Mouse (Mus musculus): ENCODE results near the gene Spast.
"Not testable (repeated sequence)": the region's sequence is repeated elsewhere in the genome, so short reads cannot be mapped to it uniquely, and the experiment has no call there.

The Spast gene

DNA sequence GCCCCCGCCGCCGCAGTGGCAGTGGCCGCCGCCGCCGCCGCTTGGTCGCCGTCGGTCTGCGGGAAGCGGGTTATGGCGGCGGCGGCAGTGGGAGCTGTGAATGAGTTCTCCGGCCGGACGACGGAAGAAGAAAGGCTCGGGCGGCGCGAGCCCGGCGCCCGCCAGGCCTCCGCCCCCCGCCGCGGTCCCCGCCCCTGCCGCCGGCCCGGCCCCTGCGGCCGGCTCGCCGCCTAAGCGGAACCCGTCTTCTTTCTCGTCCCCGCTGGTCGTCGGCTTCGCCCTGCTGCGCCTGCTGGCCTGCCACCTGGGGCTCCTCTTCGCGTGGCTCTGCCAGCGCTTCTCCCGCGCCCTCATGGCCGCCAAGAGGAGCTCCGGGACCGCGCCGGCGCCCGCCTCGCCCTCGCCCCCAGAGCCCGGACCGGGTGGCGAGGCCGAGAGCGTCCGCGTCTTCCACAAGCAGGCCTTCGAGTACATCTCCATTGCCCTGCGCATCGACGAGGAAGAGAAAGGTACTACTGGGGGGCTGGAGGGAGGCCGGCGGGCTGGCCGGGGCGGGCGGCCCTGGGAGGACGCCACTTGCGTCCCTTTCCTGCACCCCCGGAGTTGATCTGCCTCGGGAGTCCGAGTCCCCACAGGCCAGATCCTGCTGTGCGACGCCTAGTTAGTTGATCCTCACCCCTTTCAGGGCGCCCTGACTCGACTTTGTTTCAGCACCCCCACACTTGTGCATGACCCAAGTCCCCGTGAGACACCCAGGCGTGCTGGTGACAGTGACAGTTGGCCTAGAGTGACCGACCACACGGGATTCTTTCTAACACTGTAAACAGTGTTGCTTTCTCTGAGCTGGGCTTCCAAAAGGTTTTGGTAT is at the start of gene Spast:
TSS of gene Spast (plus strand) at position 51 of the 868 bp plus-strand sequence.
- in situ Hi-C loops (cut with MboI; ENCODE audit: low pct_unique_long_range_greater_than_20kb in 1 of 2, low sequenced_read_pairs in 2 of 2, unreplicated experiment in 1 of 2) = no loop called here

DNA sequence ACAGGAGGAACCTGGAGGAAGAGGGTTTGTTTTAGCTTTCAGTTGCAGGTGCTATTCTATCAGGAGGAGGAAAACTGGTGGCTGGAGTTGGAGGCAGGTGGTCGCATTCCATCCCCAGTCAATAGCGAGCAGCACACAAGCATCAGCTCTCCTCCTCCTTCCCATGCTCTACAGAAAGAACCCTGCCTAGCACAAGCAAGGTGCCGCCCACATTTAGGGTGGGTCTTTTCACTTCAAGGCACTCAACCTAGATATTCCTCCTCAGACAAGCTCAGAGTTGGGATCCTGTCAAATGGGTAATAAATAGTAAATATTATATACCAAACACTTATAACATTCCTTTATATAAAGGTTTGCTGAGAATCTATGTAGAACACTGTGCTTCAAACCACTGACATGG is 48.6 kb upstream of the Spast start:
- in situ Hi-C loops (cut with MboI; ENCODE audit: low pct_unique_long_range_greater_than_20kb in 1 of 2, low sequenced_read_pairs in 2 of 2, unreplicated experiment in 1 of 2) = no loop called here

DNA sequence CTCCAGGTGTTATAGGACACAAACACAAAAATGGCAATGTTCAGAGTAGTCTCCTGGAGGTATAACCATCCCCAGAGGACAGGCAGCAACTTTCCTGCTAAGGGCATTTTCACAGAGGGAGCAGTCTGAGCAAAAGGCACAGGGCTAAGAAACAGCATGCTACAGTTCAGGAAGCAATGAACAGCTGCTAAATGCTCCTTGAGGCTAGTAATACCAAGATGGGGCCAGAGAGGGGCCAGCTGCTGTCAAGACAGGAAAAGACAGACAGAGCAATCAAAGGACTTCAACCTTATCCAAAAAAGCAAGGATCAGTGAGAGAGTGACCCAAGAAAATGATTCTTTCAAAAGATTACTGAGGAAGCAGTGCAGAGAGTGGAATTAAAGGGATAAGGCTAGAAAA is 47.9 kb upstream of the Spast start:
- in situ Hi-C loops (cut with MboI; ENCODE audit: low pct_unique_long_range_greater_than_20kb in 1 of 2, low sequenced_read_pairs in 2 of 2, unreplicated experiment in 1 of 2) = no loop called here

DNA sequence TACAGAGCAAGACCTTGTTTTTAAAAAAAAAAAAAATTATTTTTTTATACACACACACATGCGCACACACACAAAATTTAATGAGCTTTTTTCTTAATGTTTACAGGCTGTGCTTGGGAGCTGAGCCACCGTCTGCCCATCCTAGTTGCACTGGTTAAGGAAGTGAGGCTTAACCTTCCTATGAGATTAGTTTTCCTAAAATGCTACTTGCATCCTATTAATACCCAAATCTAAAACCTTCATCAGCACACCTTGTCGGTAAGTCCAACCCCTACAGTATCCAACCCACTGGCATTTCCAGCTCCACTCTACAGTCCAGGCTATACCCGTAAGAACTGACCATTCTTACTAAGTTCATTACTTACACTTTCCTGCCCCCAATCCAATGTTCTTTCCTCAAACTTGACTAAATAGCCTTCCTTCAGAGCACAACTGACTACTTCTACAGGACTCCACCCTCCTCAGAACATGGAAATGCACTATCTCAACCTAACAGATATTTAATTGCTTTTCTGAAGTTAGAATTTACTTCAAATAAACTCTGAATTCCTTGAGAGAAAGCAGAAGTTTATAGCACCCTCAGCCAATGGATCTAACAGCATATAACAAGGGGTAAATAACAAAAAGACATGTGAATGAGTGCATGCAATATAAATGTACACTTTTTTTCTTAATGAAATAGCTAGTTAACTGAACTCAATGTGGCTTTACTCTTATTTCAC is 47.0 kb upstream of the Spast start:
- in situ Hi-C loops (cut with MboI; ENCODE audit: low pct_unique_long_range_greater_than_20kb in 1 of 2, low sequenced_read_pairs in 2 of 2, unreplicated experiment in 1 of 2) = no loop called here

DNA sequence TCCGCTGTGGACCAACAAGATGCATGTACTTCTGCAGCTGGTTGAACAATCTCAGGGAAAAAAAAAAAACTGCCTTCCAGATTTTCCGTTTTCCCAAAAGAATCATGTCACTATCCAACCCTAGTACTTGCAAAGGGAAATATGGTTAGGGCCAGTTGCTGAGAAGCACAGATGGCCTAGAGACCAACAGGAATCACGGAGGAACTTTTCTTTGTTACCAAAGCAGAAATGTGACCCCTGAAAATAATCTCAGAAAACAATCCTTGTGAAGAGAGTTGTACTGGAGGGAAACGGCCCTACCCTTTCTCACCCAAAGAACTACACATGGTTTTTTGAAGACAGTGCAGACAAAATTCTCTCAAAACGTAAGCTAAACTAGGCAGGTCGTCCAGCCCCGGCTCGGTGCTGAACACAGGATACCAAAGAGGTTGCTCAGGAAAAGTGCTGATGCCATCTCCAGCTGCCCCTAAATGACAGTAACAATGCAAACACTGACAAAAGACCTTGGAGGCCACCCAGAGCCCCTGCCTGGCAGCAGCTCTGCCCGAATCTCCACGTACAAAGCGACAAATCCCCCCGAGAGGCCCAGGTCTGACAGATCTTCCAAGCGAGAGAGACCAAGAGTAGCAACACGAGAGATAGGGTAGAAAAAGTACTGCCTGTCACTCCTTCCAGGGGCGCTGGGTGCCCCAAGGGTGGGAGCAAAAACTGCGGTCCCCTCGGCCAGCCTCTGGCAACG is 44.9 kb upstream of the Spast start:
- in situ Hi-C loops (cut with MboI; ENCODE audit: low pct_unique_long_range_greater_than_20kb in 1 of 2, low sequenced_read_pairs in 2 of 2, unreplicated experiment in 1 of 2) = no loop called here

DNA sequence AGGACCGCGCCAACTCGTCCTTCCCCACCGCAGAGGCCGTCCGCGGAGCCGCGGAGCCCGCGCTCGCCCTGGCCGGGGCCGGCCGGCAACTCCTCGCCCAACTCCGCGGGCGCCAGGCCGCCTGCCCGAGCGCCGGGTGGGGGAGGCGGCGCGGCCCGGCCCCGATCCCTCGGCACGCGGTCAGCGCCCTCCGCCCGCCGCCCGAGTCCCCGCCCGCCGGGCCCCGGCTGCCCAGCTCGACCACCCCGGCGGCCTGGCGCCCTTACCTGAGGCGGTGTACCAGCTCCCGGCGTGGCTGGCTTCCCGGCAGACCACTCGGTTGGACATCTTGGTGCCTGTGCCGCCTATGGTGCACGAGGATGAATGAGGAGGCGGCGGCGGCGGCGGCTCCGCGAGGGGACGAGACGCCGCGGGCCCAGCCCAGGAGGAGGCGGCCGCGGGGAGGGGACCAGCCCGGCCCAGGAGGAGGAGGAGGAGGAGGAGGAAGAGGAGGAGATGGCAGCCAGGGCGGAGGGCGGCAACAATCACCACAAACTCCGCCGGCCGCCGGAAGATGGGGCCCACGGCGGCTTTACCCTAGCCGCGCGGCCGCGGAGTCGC is 44.3 kb upstream of the Spast start:
- in situ Hi-C loops (cut with MboI; ENCODE audit: low pct_unique_long_range_greater_than_20kb in 1 of 2, low sequenced_read_pairs in 2 of 2, unreplicated experiment in 1 of 2) = no loop called here

DNA sequence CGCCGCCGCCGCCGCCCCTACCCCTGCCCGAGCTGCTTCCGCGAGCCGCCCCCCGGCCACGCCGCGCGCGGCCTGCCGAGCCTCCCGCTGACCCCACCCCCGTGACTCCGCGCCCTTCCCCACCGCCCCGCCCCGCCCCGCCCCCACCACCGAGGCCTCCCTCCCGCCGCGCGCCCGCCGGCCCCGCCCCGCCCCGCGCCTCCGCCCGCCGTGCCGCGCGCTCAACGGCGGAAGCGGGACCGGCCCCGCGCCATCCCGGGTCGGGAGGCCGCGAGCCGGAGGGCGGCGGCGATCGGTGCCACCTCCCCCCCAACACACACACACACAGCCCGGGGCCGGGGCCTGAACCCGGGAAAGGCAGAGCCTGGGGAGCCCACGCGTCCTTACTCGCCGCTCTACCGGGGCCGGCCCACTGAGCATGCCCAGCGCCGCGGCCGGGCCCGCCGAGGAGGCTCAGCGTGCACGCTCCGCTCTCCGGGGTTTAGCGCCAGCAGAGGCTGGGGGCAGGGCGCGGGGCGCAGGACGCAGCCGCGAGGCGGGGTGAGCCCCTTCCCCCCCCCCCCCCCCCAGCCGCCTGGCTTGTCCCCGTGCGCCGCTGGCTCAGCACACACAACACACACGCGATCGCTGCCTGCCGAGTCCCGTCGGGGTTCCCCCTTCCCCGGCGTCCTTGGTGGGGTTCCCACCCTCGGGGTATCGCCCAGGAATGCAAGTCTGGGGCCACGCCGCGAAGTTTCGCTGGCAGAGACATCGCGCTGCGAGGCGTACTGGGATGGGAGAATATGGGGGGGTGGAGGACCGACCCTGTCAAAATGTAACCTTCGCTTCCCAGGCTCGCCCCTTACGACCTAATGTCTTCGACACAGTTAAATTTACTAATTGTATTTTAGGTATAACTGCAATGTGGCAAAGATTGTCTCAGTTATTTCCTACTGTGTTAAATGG is 43.5 kb upstream of the Spast start, which contains the start of gene Memo1:
TSS of gene Memo1 (minus strand) at position 496 of the 945 bp plus-strand sequence.
- in situ Hi-C loops (cut with MboI; ENCODE audit: low pct_unique_long_range_greater_than_20kb in 1 of 2, low sequenced_read_pairs in 2 of 2, unreplicated experiment in 1 of 2) = no loop called here

DNA sequence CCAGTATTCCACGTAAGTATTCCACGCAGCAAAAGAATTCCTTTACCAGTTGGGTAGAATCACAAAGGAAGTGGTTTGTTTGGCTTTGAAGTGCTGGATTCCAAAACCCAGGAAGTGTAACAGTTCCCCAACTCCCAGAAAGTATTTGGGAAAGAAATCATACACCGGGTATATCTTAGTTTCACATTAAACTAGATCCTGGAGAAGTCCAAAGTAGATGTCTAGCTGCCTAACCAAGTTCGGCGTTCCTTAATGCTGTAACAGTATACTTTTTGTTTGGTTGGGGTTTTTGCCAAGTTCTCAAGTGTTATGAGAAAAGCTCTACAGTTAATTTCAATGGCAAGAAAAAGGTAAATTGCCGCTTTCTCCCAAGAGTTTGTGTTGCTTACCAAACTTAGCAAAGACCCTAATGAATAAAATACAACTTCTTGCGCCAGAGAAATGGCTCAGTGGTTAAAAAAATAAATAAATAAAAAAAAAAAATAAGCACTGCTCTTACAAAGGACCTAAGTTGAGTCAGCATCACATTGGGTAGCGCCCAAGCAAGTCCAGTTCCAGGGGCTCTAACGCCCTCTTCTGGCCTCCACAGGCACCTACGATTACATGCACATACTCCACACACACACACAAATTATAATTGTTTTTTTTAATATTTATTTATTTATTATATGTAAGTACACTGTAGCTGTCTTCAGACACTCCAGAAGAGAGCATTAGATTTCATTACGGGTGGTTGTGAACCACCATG is 42.5 kb upstream of the Spast start:
- in situ Hi-C loops (cut with MboI; ENCODE audit: low pct_unique_long_range_greater_than_20kb in 1 of 2, low sequenced_read_pairs in 2 of 2, unreplicated experiment in 1 of 2) = no loop called here

DNA sequence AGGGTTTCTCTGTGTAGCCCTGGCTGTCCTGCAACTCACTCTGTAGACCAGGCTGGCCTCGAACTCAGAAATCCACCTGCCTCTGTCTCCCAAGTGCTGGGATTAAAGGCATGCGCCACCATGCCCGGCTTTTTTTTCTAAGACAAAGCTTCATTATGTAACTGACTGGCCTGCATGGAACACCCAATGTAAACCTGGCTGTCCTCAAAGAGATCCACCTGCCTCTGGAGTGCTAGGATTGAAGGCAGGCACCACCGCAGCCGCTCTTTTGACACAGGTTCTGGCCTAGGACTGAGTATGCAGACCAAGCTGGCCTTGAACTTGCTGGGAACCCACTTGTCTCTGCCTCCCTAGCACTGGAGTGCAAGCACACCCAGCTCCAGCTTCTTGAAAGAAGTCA is 41.8 kb upstream of the Spast start:
- in situ Hi-C loops (cut with MboI; ENCODE audit: low pct_unique_long_range_greater_than_20kb in 1 of 2, low sequenced_read_pairs in 2 of 2, unreplicated experiment in 1 of 2) = not testable (repeated sequence)

DNA sequence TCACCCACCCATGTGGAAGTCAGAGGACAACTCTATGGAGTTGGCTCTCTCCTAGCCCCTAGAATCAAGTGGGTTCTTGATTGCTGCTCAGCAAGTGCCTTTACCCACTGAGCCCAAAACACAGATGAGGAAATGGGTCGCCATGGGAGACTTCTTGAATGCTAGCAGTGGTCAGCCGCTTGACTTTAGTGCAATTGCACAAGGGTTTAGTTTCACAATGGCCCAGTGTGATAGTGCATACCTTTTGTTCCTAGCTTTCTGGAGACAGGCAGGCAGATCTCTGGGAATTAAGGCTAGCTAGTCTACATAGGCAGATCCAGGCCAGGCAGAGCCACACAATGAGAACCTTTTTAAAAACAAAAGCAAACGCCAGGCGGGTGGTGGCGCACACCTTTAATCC is 38.7 kb upstream of the Spast start:
- in situ Hi-C loops (cut with MboI; ENCODE audit: low pct_unique_long_range_greater_than_20kb in 1 of 2, low sequenced_read_pairs in 2 of 2, unreplicated experiment in 1 of 2) = no loop called here

DNA sequence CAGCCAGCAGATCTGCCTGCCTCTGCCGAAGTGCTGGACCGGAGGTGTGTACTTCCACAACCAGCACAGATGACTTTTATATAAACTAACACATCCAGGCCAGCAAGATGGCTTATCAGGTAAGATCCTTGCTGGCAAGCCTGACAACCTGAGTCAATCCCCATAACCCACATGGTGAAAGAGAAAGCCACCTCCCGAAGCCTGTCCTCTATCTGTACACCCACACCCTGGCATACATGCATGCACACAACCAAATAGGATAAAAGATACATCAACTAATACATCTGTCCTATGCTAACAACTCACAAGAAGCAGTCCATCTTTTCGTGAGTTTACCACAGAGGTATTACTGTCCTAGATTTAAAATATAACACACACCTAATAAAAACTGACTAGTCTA is 34.7 kb upstream of the Spast start:
- in situ Hi-C loops (cut with MboI; ENCODE audit: low pct_unique_long_range_greater_than_20kb in 1 of 2, low sequenced_read_pairs in 2 of 2, unreplicated experiment in 1 of 2) = no loop called here

DNA sequence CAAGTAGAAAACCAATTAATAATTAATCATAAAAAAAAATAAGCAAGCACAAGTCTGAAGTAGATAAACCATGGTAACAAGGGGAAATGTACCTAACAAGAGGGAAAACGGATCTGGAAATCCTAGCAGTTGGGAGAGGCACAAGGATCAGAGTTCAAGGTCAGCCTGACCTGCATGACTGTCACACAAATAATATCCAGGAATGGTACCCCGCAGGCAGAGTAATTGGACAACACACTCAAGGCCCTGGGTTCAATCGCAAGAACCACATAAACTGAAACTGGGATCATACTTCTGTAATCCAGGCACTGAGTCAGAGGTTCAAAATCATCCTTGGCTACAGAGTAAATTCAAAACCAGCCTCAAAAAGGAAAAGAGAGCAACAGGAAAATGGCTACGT is 33.2 kb upstream of the Spast start:
- in situ Hi-C loops (cut with MboI; ENCODE audit: low pct_unique_long_range_greater_than_20kb in 1 of 2, low sequenced_read_pairs in 2 of 2, unreplicated experiment in 1 of 2) = no loop called here

DNA sequence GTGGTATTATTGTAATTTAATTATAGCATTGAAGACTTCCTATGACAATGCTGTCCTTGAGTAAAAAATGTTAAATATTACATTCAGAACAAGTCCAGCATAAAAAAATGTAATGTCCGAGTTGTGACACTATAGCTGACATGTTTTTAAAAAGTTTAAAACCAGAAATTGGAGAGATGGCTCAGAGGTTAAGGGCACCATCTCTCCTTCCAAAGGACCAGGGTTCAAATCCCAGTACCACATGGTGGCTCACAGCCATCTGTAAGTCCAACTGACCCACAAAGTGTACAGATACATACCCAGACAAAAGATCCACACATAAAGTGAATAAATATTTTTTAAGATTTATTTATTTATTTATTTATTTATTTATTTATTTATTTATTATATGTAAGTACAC is 32.8 kb upstream of the Spast start:
- in situ Hi-C loops (cut with MboI; ENCODE audit: low pct_unique_long_range_greater_than_20kb in 1 of 2, low sequenced_read_pairs in 2 of 2, unreplicated experiment in 1 of 2) = no loop called here

DNA sequence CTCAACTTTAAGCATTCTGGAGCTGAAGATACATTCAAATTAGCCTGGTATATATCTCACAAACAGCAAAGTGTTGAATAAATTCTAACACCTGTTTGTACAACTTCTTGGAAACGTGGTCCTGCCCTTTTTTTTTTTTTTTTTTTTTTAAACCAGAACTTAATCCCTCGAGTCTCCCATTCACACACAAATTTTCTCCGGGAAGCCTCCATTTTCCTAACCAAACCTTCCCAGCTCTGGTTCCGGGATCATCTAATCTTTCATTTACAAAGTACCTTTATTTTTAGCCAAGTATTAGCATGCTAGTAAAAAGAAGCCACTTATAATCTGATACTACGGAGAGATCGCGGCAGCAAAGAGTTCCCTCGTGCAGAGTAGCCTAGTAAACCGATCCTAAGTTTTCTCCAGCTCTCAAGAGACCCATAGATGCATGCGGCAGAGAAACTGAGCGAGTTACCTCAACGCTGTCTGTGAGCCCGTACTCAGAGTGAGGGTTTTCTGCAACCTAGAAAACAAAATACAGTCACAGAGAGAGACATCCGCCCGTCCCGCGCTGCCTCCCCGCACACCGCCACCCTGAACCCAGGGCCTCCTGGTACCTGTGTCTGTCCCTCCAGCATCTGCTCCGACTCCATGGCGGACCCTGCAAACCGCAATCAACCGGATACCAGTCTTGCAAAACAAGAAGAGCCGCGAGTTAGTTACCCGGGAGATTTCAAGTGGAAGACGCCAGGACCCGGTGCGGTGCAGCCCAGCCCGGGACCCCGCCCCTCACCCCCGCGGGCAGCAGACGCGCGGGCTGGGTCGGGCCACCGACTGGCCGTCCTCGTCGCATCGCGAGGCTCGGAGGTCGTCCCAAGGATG is 23.1 kb upstream of the Spast start:
- in situ Hi-C loops (cut with MboI; ENCODE audit: low pct_unique_long_range_greater_than_20kb in 1 of 2, low sequenced_read_pairs in 2 of 2, unreplicated experiment in 1 of 2) = no loop called here

DNA sequence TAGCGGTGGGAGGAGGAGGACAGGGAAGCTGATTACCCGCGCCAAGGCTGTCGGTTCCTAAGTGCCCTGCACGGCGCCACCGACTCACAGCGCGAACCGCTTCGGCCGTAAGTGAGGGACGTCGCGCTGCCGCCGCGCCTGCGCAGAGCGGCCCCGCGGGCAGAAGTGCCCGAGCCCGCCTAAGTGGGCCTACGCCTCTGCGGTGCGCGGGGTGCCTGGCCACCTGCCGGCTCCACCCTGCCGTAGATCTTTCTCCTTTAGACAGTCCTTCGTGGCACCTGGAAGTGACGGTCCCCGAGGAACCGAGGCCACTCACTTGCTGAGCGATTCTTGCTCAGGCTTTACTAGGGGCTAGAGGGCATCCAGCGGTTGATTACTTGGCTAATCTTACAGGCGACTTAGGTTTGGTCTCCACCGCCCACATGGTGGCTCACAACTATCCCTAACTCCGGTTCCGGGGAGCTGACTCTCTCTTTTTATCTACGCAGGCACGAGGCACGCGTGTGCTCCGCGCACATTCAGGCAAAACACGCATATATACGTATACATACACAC is 22.4 kb upstream of the Spast start:
- in situ Hi-C loops (cut with MboI; ENCODE audit: low pct_unique_long_range_greater_than_20kb in 1 of 2, low sequenced_read_pairs in 2 of 2, unreplicated experiment in 1 of 2) = no loop called here

DNA sequence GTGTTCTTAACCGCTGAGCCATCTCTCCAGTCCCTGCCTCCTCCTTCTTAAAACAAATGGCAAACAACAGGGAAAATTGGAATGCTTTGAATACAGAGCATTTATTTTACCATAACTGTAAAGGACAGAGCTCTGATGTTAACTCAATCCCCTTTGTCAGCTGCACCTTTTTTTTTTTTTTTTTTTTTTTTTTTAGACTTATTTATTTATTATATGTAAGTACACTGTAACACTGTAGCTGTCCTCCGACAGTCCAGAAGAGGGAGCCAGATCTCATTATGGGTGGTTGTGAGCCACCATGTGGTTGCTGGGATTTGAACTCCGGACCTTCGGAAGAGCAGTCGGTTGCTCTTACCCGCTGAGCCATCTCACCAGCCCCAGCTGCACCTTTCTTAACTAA is 20.1 kb upstream of the Spast start:
- in situ Hi-C loops (cut with MboI; ENCODE audit: low pct_unique_long_range_greater_than_20kb in 1 of 2, low sequenced_read_pairs in 2 of 2, unreplicated experiment in 1 of 2) = no loop called here

All from mouse embryonic stem cell (cell line).